Mouse (Mus musculus) cerebellum, postnatal 4 days (tissue): ENCODE measurements around the gene Hcrtr2.

Experiments used
- DNase-seq, 2 experiments: peaks; one replicate each; pipeline ENCODE4 v3.0.0; 2022; ENCODE audit warnings: low spot score in 2 of 2, mixed read lengths in 1 of 2

Gene Hcrtr2

GRCm38 (mm10) chr9:76323756-76324155 is at the start of gene Hcrtr2:
Hcrtr2 (minus strand) TSS chr9:76323856.
- DNase-seq: no peak

GRCm38 (mm10) chr9:76364874-76365273 is 41.2 kb upstream of the Hcrtr2 start:
- DNase-seq: no peak

- no peak for DNase-seq
Observed at GRCm38 (mm10) chr9:76360374-76360773, 36.7 kb upstream of the Hcrtr2 start.

GRCm38 (mm10) chr9:76352346-76352745 is 28.7 kb upstream of the Hcrtr2 start:
- DNase-seq: no peak

GRCm38 (mm10) chr9:76347298-76347697 is 23.6 kb upstream of the Hcrtr2 start:
- no peak for DNase-seq

GRCm38 (mm10) chr9:76331081-76331480 is 7.4 kb upstream of the Hcrtr2 start:
- no peak for DNase-seq

GRCm38 (mm10) chr9:76323186-76323701 is 412 bp downstream of the Hcrtr2 start:
- peak; percentile 23 to 24 for DNase-seq

- DNase-seq: peak in 1 of 2 experiments; percentile 10
Observed at GRCm38 (mm10) chr9:76322122-76323052, 1.3 kb downstream of the Hcrtr2 start.

- no peak for DNase-seq
Observed at GRCm38 (mm10) chr9:76321589-76321988, 2.1 kb downstream of the Hcrtr2 start.

- DNase-seq: no peak
Observed at GRCm38 (mm10) chr9:76320755-76321154, 2.9 kb downstream of the Hcrtr2 start.

- DNase-seq: no peak
Observed at GRCm38 (mm10) chr9:76318302-76318701, 5.4 kb downstream of the Hcrtr2 start.

- no peak for DNase-seq
Observed at GRCm38 (mm10) chr9:76315096-76315495, 8.6 kb downstream of the Hcrtr2 start.

- DNase-seq: no peak
Observed at GRCm38 (mm10) chr9:76313921-76314320, 9.7 kb downstream of the Hcrtr2 start.

GRCm38 (mm10) chr9:76312221-76312620 is 11.4 kb downstream of the Hcrtr2 start:
- DNase-seq: no peak

- DNase-seq: no peak
Observed at GRCm38 (mm10) chr9:76291384-76291783, 32.3 kb downstream of the Hcrtr2 start.

GRCm38 (mm10) chr9:76270886-76271285 is 52.8 kb downstream of the Hcrtr2 start:
- no peak for DNase-seq

GRCm38 (mm10) chr9:76257731-76258130 is 65.9 kb downstream of the Hcrtr2 start:
- DNase-seq: no peak

GRCm38 (mm10) chr9:76252544-76252943 is 71.1 kb downstream of the Hcrtr2 start:
- DNase-seq: no peak

- no peak for DNase-seq
Observed at GRCm38 (mm10) chr9:76252109-76252508, 71.5 kb downstream of the Hcrtr2 start.

- no peak for DNase-seq
Observed at GRCm38 (mm10) chr9:76242322-76242721, 81.3 kb downstream of the Hcrtr2 start.

GRCm38 (mm10) chr9:76237946-76238345 is 85.7 kb downstream of the Hcrtr2 start:
- no peak for DNase-seq

GRCm38 (mm10) chr9:76237243-76237642 is 86.4 kb downstream of the Hcrtr2 start:
- no peak for DNase-seq

- peak; percentile 24 to 64 for DNase-seq
Observed at GRCm38 (mm10) chr9:76236626-76237025, 87.0 kb downstream of the Hcrtr2 start.
